Mouse (Mus musculus) urinary bladder, postnatal 14 days (tissue): ENCODE results near the gene S1pr4.

Source experiments
- DNase-seq: peaks from one replicate; pipeline ENCODE4 v3.0.0; 2021; ENCODE audit warnings: low spot score

Gene S1pr4

GRCm38 (mm10) chr10:81464405-81465264 is 35.3 kb downstream of the S1pr4 start:
- peak; percentile 56 for DNase-seq

GRCm38 (mm10) chr10:81463531-81463930 is 36.4 kb downstream of the S1pr4 start:
- DNase-seq, result no peak

GRCm38 (mm10) chr10:81462917-81463316 is 37.0 kb downstream of the S1pr4 start:
- no peak for DNase-seq

- DNase-seq, result no peak
These were observed 37.5 kb downstream of the S1pr4 start for GRCm38 (mm10) chr10:81462415-81462804.

GRCm38 (mm10) chr10:81461673-81462414 is 38.1 kb downstream of the S1pr4 start:
- no peak for DNase-seq

GRCm38 (mm10) chr10:81460951-81461350 is 39.0 kb downstream of the S1pr4 start:
- DNase-seq, result no peak

- no peak for DNase-seq
These were observed 39.5 kb downstream of the S1pr4 start for GRCm38 (mm10) chr10:81460471-81460870.

GRCm38 (mm10) chr10:81459399-81459798 is 40.5 kb downstream of the S1pr4 start:
- DNase-seq, result no peak

GRCm38 (mm10) chr10:81458267-81458666 is 41.7 kb downstream of the S1pr4 start:
- DNase-seq, result no peak

- DNase-seq, result no peak
These were observed 42.3 kb downstream of the S1pr4 start for GRCm38 (mm10) chr10:81457624-81458023.

GRCm38 (mm10) chr10:81456983-81457563 is 42.9 kb downstream of the S1pr4 start:
- no peak for DNase-seq

GRCm38 (mm10) chr10:81455181-81455895 is 44.6 kb downstream of the S1pr4 start, which contains the start of gene Nfic:
Gene Nfic, minus strand, starts transcription at chr10:81455635.
- no peak for DNase-seq

GRCm38 (mm10) chr10:81454106-81454505 is 45.8 kb downstream of the S1pr4 start:
- DNase-seq, result no peak

- DNase-seq, result no peak
These were observed 47.0 kb downstream of the S1pr4 start for GRCm38 (mm10) chr10:81452947-81453288.

- no peak for DNase-seq
These were observed 47.5 kb downstream of the S1pr4 start for GRCm38 (mm10) chr10:81452237-81452946.

- no peak for DNase-seq
These were observed 48.6 kb downstream of the S1pr4 start for GRCm38 (mm10) chr10:81451365-81451745.

GRCm38 (mm10) chr10:81450641-81451364 is 49.1 kb downstream of the S1pr4 start:
- no peak for DNase-seq

GRCm38 (mm10) chr10:81450140-81450539 is 49.8 kb downstream of the S1pr4 start:
- DNase-seq, result peak; percentile 88
